Mouse (Mus musculus) thymus, adult 2 months (tissue): ENCODE measurements around the gene B4galt1. TPM values are rescaled to one million over a fixed set of nuclear protein-coding genes. Genes with fewer than 3 reads are reported as not detected.

Experiments used
- DNase-seq: peaks from one replicate; pipeline ENCODE4 v3.0.0; 2021
- H3K27ac ChIP-seq: fragments of 200-500 bp; 2 replicates; pipeline ENCODE4 v1.5.1; 2012; ENCODE audit warnings: low read length, control low read depth; ENCODE audit not compliant: control insufficient read depth, insufficient read depth
- H3K27me3 ChIP-seq: fragments of 200-500 bp; 2 replicates; pipeline ENCODE4 v1.6.1; 2012; ENCODE audit warnings: mild to moderate bottlenecking, low read length, moderate library complexity, mixed read lengths; ENCODE audit not compliant: control insufficient read depth, insufficient read depth
- H3K36me3 ChIP-seq: fragments of 200-500 bp; 2 replicates; pipeline ENCODE4 v1.6.1; 2012; ENCODE audit warnings: mild to moderate bottlenecking, low read length, moderate library complexity; ENCODE audit not compliant: control insufficient read depth, insufficient read depth
- H3K4me1 ChIP-seq: fragments of 200-500 bp; replicated peaks from 2 replicates; pipeline ENCODE4 v1.6.1; 2012; ENCODE audit warnings: low read length; ENCODE audit not compliant: control insufficient read depth, insufficient read depth
- H3K4me3 ChIP-seq: fragments of 200-500 bp; 2 replicates; pipeline ENCODE4 v1.5.1; 2012; ENCODE audit warnings: mild to moderate bottlenecking, low read length, control low read depth, moderate library complexity; ENCODE audit not compliant: control insufficient read depth, insufficient read depth
- CTCF ChIP-seq: fragments of 200-500 bp; IDR thresholded peaks from 2 replicates; pipeline ENCODE4 v1.5.1; 2012; ENCODE audit warnings: mild to moderate bottlenecking, control low read depth, low read length, moderate library complexity, borderline replicate concordance; ENCODE audit not compliant: control insufficient read depth, poor library complexity, insufficient read depth; ENCODE audit errors: extremely low read depth
- POLR2A ChIP-seq: fragments of 200-500 bp; IDR thresholded peaks from 2 replicates; pipeline ENCODE4 v1.6.1; 2012; ENCODE audit warnings: mild to moderate bottlenecking, low read length, control low read depth, moderate library complexity; ENCODE audit not compliant: control insufficient read depth, poor library complexity, insufficient read depth; ENCODE audit errors: extremely low read depth
- WGBS: fragments of 180-500 bp; shearing (Covaris S2); methylation state at CpG from one replicate; pipeline ENCODE4 v1.1.7; 2018; 5-methylcytosine and 5-hydroxymethylcytosine counted together
- polyA plus RNA-seq: library from polyadenylated mRNA; depleted of rRNA; stranded (reverse); fragments of >200 nt; gene quantifications from 2 replicates; pipeline ENCODE4 v1.2.3, GENCODE M21; 2012

B4galt1 gene
- polyA plus RNA-seq, 1 experiment = 34.1 TPM

DNA sequence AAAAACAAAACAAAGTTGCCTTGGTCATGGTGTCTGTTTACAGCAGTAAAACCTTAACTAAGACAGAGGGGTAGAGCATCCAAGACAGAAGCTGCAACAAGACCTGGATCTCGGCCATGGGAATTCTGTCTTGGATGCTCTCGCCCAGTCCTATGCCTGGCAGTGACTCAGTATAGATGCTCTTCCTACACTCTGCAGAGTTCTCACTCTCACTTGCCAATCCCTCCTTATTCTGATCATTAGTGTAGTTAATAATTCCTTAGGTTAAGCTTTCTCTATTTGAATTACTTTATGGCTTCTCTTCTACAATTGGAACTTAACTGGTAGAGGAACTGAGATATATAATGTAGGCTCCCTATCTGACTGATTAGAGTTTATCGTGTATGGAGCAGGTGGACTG lies 41.3 kb upstream of the B4galt1 start:
- H3K36me3 ChIP-seq = no peaks in the 10 kb centered on the region
- DNase-seq = no peak
- no peaks in the 10 kb centered on the region; the same call in none of the 2 replicates for H3K4me1 ChIP-seq
- WGBS = 97% methylated on average over 3 of the region's 3 CpGs
- no peak overlapping the region for H3K27ac ChIP-seq
- no peaks in the 10 kb centered on the region for H3K27me3 ChIP-seq
- no peak overlapping the region for H3K4me3 ChIP-seq
- TF ChIP-seq CTCF = no peak
- TF ChIP-seq POLR2A = no peak

DNA sequence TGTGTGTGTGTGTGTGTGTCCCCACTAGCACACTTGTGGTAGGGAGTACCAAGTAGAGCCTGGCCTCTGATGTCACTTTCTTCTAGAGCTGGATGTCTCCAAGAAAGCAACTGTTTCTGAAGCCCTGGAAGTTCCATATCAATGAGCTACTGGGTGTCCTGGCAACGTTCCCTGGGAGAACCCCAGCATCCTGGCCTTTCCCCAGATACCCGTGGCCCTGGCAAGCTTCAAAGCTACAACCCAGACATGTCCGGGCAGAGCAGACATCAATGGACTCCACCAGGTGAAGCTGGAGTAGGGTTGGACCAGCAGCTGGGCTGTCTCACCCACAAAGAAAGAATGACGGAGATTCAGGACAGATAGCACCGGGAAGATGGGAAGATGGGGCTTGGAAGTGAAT lies 37.4 kb upstream of the B4galt1 start:
- no peaks in the 10 kb centered on the region for H3K36me3 ChIP-seq
- TF ChIP-seq POLR2A (no peak), CTCF (no peak)
- H3K27me3 ChIP-seq = no peaks in the 10 kb centered on the region
- no peak overlapping the region for H3K27ac ChIP-seq
- H3K4me1 ChIP-seq = no peaks in the 10 kb centered on the region
- DNase-seq = no peak
- WGBS = 90% methylated on average over 5 of the region's 5 CpGs
- H3K4me3 ChIP-seq = no peak overlapping the region

DNA sequence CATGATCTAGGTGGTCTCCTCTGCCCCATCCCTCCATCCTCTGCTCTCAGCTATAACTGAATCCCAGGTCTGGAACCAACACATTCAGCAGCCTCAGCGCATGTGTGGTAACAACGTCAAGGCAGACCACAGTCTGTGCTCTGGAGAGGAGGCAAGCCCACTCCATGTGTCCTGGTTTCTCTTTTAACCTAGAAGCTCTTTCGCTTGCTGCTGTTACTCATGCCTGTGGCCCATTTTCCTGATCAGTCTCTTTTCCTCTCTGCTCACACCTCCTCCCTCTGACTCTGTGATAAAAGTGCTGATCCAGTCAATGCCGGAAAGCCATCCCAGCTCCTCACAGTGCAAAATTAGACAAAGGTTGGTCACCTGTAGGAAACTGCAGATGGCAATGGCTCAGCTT lies 36.2 kb upstream of the B4galt1 start:
- Histone ChIP-seq H3K27ac (no peak overlapping the region), H3K4me1 (no peaks in the 10 kb centered on the region), H3K36me3 (no peaks in the 10 kb centered on the region), H3K27me3 (no peaks in the 10 kb centered on the region), H3K4me3 (no peak overlapping the region)
- no peak for DNase-seq
- WGBS = 78% methylated on average over 4 of the region's 4 CpGs
- TF ChIP-seq POLR2A (no peak), CTCF (no peak)

DNA sequence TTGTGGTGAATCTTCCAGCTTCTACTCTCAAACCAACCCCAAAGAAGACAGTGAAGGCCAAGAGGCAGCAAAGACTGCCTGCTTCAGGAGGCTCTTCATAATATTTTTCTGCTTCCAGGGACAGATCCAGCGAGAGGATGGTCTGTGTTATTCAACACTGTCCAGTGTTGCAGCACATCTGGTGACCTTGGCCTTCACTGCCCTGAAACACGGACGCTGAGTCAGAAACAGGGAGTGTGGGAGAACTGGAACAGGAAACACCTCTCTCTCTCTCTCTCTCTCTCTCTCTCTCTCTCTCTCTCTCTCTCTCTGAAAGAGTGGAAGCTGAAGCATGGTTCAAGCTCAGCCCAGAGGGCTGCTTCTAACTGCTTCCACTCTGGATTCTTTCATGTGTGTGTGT lies 35.4 kb upstream of the B4galt1 start:
- H3K36me3 ChIP-seq = no peaks in the 10 kb centered on the region
- no peaks in the 10 kb centered on the region for H3K4me1 ChIP-seq
- DNase-seq = no peak
- 76% methylated on average over 3 of the region's 3 CpGs for WGBS
- no peaks in the 10 kb centered on the region for H3K27me3 ChIP-seq
- TF ChIP-seq CTCF (no peak), POLR2A (no peak)
- H3K27ac ChIP-seq = no peak overlapping the region
- H3K4me3 ChIP-seq = no peak overlapping the region

DNA sequence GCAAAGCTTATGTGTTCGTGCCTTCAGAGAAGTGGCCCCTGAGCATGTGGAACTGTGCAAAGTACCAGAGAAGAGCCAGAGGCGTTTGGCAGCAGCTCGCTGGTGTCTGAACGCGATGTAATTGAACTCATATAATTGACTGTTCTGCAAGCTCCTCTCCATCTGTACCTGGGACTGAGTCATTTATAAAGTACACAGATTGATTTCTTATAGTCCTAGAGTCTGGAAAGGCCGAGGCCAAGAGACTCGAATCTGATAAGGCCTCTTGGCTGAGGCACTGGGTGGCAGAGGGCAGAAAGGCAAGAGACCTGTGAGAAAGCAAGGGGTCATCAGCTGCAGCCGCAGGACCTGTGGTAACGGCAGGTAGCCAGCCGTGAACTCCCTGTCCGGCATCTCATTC lies 35.0 kb upstream of the B4galt1 start:
- H3K27ac ChIP-seq = no peak overlapping the region
- no peak overlapping the region for H3K4me3 ChIP-seq
- H3K4me1 ChIP-seq = no peaks in the 10 kb centered on the region
- DNase-seq = no peak
- 97% methylated on average over 11 of the region's 11 CpGs for WGBS
- TF ChIP-seq POLR2A (no peak), CTCF (no peak)
- H3K36me3 ChIP-seq = no peaks in the 10 kb centered on the region
- no peaks in the 10 kb centered on the region for H3K27me3 ChIP-seq

DNA sequence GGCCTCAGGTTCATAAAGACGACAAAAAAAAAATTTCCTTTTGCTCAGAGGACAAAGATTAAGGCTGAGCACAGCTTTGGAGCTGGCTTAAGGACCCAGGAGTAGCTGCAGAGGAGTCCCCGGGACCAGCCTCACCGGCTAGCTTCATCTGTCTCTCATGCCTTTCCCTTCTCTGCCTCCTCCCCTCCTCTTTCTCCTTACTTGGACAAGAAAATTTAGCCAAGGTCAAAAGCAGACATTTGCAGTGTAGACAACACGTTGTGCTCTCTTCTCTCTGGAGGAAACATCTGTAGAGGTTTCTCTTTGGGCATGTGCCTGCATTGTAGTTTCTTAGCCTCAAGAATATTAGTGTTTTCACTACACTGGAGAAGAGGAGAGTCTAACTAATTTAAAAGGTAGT lies 32.1 kb upstream of the B4galt1 start:
- no peaks in the 10 kb centered on the region for H3K36me3 ChIP-seq
- TF ChIP-seq POLR2A = no peak
- TF ChIP-seq CTCF = no peak
- H3K27ac ChIP-seq = no peak overlapping the region
- peaks cover 15% of the 10 kb centered on the region for H3K4me1 ChIP-seq
- no peak for DNase-seq
- 81% methylated on average over 4 of the region's 4 CpGs for WGBS
- H3K4me3 ChIP-seq = no peak overlapping the region
- no peaks in the 10 kb centered on the region for H3K27me3 ChIP-seq

DNA sequence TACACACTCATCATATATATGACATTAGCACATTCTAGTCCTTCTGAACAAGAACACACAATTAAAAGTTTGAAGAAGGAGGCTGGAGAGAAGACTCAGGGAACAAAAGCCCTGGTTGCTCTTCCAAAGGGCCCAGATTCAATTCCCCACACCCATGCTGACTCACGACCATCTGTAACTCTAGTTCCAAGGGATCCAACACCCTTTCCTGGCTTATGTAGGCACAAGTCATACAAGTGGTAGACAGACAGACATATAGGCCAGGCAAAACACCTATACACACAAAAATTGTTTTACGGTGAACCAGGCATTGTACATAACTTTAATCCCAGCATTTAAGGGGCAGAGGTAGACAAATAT lies 31.3 kb upstream of the B4galt1 start:
- Histone ChIP-seq H3K36me3 (no peaks in the 10 kb centered on the region), H3K27me3 (no peaks in the 10 kb centered on the region), H3K4me3 (no peak overlapping the region), H3K4me1 (peaks cover 15% of the 10 kb centered on the region), H3K27ac (no peak overlapping the region)
- 97% methylated on average over 2 of the region's 2 CpGs for WGBS
- no peak for DNase-seq
- TF ChIP-seq POLR2A = no peak
- no peak for TF ChIP-seq CTCF

DNA sequence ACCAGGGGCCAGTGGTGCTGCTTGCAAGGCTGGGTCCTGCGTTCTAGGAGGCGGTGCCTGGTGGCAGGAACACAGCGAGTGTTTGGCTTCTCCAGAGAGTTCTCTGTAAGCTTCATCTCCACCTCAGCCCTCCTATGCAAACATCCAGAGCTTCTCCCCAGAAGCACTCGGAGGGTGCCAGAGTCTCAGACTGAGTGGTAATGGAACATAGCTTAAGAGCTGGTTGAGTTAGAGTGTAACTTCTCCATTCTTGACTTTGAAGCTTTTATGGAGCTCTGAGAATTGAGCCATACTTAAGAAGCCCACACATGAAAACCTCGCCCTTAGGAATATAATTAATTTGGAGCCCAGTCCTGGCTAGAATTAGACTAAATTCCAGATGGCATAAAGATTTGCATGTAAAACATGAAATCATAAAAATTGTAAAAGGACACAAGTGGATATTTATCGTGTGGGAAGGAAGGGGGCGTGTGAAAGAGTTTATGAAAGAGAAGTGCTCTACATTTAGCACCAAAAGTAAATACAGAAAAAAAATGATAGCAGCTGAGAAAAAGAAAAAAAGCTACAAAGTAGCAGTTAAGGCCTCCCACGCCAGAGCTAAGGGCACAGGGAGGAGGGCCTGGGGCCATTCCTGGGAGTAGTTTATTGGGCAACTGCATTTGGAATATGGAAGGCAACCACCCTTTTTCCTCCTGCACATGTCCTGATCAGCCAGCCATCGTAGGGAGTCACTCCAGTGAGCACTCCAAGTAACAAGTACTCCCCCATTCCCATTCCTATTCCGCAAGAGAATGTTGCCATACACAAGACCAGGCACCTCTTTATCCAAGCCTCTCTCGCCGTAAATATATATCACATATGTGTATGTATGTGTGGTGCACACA lies 30.7 kb upstream of the B4galt1 start:
- Histone ChIP-seq H3K4me3 (no peak overlapping the region), H3K27me3 (no peaks in the 10 kb centered on the region), H3K36me3 (no peaks in the 10 kb centered on the region), H3K4me1 (peaks cover 15% of the 10 kb centered on the region), H3K27ac (no peak overlapping the region)
- TF ChIP-seq POLR2A (no peak), CTCF (no peak)
- WGBS = 94% methylated on average over 12 of the region's 12 CpGs
- no peak for DNase-seq
